Mouse (Mus musculus) CH12.LX (cell line): ENCODE measurements around the gene Rxfp4. TPM values are rescaled to one million over a fixed set of nuclear protein-coding genes. Genes with fewer than 3 reads are reported as not detected.

Experiments
- DNase-seq: peaks from one replicate; pipeline ENCODE4 v3.0.0-alpha.2; 2013; ENCODE audit errors: extremely low read depth
- H3K27ac ChIP-seq: 2 replicates; pipeline ENCODE4 v1.5.1; 2012; ENCODE audit warnings: low read depth, mild to moderate bottlenecking, control low read depth, moderate library complexity; ENCODE audit not compliant: insufficient read depth
- H3K27me3 ChIP-seq: replicated peaks from 2 replicates; pipeline ENCODE3; 2012; ENCODE audit warnings: inconsistent platforms
- H3K36me3 ChIP-seq, 2 experiments: replicated peaks in 1 of 2; 2 replicates each; pipeline versions ENCODE3 to v1.6.1; 2012; ENCODE audit warnings: inconsistent platforms in 1 of 2, low read length in 1 of 2, mild to moderate bottlenecking in 1 of 2, mixed read lengths in 1 of 2, moderate library complexity in 1 of 2; ENCODE audit not compliant: control insufficient read depth in 1 of 2, insufficient read depth in 1 of 2
- H3K4me1 ChIP-seq, 2 experiments: 2 replicates each; pipeline ENCODE4 v1.6.1; 2012; ENCODE audit warnings: inconsistent platforms in 1 of 2, moderate library complexity in 1 of 2; ENCODE audit not compliant: insufficient read depth in 2 of 2, control insufficient read depth in 1 of 2
- H3K4me2 ChIP-seq: 2 replicates; pipeline ENCODE4 v1.6.1; 2012; ENCODE audit warnings: low read depth, mild to moderate bottlenecking, control low read depth; ENCODE audit not compliant: poor library complexity, insufficient read depth, severe bottlenecking
- H3K4me3 ChIP-seq, 3 experiments: fragments of 150-350 bp in 1 of 3; sonication (generic) in 1 of 3; replicated peaks in 1 of 3; 2 replicates each; pipeline versions ENCODE3 to v1.5.1; 2011 to 2012; ENCODE audit warnings: low read depth in 2 of 3, low read length in 2 of 3, mild to moderate bottlenecking in 2 of 3, moderate library complexity in 2 of 3, control low read depth in 1 of 3, improper control_type of control experiment in 1 of 3, inconsistent platforms in 1 of 3, mixed read lengths in 1 of 3; ENCODE audit not compliant: poor library complexity in 1 of 3
- H3K79me2 ChIP-seq: replicated peaks from 2 replicates; pipeline ENCODE4 v1.6.1; 2012; ENCODE audit warnings: mild to moderate bottlenecking, moderate library complexity; ENCODE audit not compliant: control insufficient read depth, poor library complexity, insufficient read depth, severe bottlenecking; ENCODE audit errors: extremely low read depth
- H3K9ac ChIP-seq: 2 replicates; pipeline ENCODE4 v1.6.1; 2012; ENCODE audit warnings: low read depth, mild to moderate bottlenecking, control low read depth, moderate library complexity; ENCODE audit not compliant: insufficient read depth
- H3K9me3 ChIP-seq: replicated peaks from 2 replicates; pipeline ENCODE3; 2012; ENCODE audit warnings: low read length, inconsistent platforms, mixed read lengths
- CHD2 ChIP-seq: IDR thresholded peaks from 2 replicates; pipeline ENCODE4 v1.6.1; 2011; ENCODE audit warnings: low read length, improper control_type of control experiment
- CTCF ChIP-seq, 2 experiments: IDR thresholded peaks in 1 of 2; conservative IDR thresholded peaks in 1 of 2; 2 replicates each; pipeline ENCODE4 v1.5.1; 2011 to 2012; ENCODE audit warnings: low read depth in 2 of 2, low read length in 2 of 2, improper control_type of control experiment in 1 of 2, inconsistent platforms in 1 of 2, mild to moderate bottlenecking in 1 of 2, moderate library complexity in 1 of 2
- E2F4 ChIP-seq: IDR thresholded peaks from 2 replicates; pipeline ENCODE4 v1.6.1; 2011; ENCODE audit warnings: low read depth, low read length, improper control_type of control experiment; ENCODE audit not compliant: insufficient replicate concordance
- ELF1 ChIP-seq: IDR thresholded peaks from 2 replicates; pipeline ENCODE4 v1.6.1; 2014; ENCODE audit warnings: low read depth, mild to moderate bottlenecking, inconsistent platforms, low read length, improper control_type of control experiment
- ETS1 ChIP-seq: conservative IDR thresholded peaks from 2 replicates; pipeline ENCODE4 v1.6.1; 2012; ENCODE audit warnings: low read depth, mild to moderate bottlenecking, inconsistent platforms, low read length, improper control_type of control experiment, moderate library complexity
- GABPA ChIP-seq: IDR thresholded peaks from 2 replicates; pipeline ENCODE4 v1.6.1; 2012; ENCODE audit warnings: low read depth, low read length, improper control_type of control experiment, inconsistent platforms; ENCODE audit not compliant: insufficient replicate concordance
- HCFC1 ChIP-seq: IDR thresholded peaks from 2 replicates; pipeline ENCODE4 v1.6.1; 2012; ENCODE audit warnings: low read depth, mild to moderate bottlenecking, inconsistent platforms, low read length, improper control_type of control experiment
- JUN ChIP-seq: IDR thresholded peaks from 2 replicates; pipeline ENCODE4 v1.6.1; 2011; ENCODE audit warnings: low read depth, mild to moderate bottlenecking, low read length, improper control_type of control experiment, moderate library complexity; ENCODE audit not compliant: insufficient read depth
- JUND ChIP-seq: conservative IDR thresholded peaks from 2 replicates; pipeline ENCODE4 v1.6.1; 2011; ENCODE audit warnings: low read depth, low read length, improper control_type of control experiment
- KAT2A ChIP-seq: IDR thresholded peaks from 2 replicates; pipeline ENCODE4 v1.6.1; 2012; ENCODE audit warnings: low read length, improper control_type of control experiment, inconsistent platforms; ENCODE audit not compliant: insufficient replicate concordance
- MAFK ChIP-seq: IDR thresholded peaks from 2 replicates; pipeline ENCODE4 v1.6.1; 2011; ENCODE audit warnings: low read length, improper control_type of control experiment; ENCODE audit not compliant: insufficient replicate concordance
- MEF2A ChIP-seq: IDR thresholded peaks from 2 replicates; pipeline ENCODE4 v1.6.1; 2014; ENCODE audit warnings: low read depth, mild to moderate bottlenecking, inconsistent platforms, low read length, improper control_type of control experiment, borderline replicate concordance
- MXI1 ChIP-seq: IDR thresholded peaks from 2 replicates; pipeline ENCODE4 v1.6.1; 2011; ENCODE audit warnings: mild to moderate bottlenecking, low read depth, low read length, improper control_type of control experiment
- NRF1 ChIP-seq: IDR thresholded peaks from 2 replicates; pipeline ENCODE4 v1.6.1; 2014; ENCODE audit warnings: low read depth, mild to moderate bottlenecking, inconsistent platforms, low read length, improper control_type of control experiment, moderate library complexity
- POLR2A ChIP-seq: IDR thresholded peaks from 2 replicates; pipeline ENCODE4 v1.6.1; 2011; ENCODE audit warnings: low read depth, mild to moderate bottlenecking, improper control_type of control experiment, low read length
- POLR2AphosphoS2 ChIP-seq: IDR thresholded peaks from 2 replicates; pipeline ENCODE4 v1.6.1; 2011; ENCODE audit warnings: low read depth, low read length, improper control_type of control experiment
- RAD21 ChIP-seq: IDR thresholded peaks from 2 replicates; pipeline ENCODE4 v1.6.1; 2011; ENCODE audit warnings: low read depth, mild to moderate bottlenecking, low read length, improper control_type of control experiment, moderate library complexity
- RCOR1 ChIP-seq: conservative IDR thresholded peaks from 2 replicates; pipeline ENCODE4 v1.6.1; 2012; ENCODE audit warnings: low read depth, mild to moderate bottlenecking, inconsistent platforms, low read length, improper control_type of control experiment
- SIN3A ChIP-seq: IDR thresholded peaks from 2 replicates; pipeline ENCODE4 v1.6.1; 2012; ENCODE audit warnings: low read length, improper control_type of control experiment, inconsistent platforms
- SMC3 ChIP-seq: IDR thresholded peaks from 2 replicates; pipeline ENCODE4 v1.6.1; 2011; ENCODE audit warnings: low read depth, low read length, improper control_type of control experiment
- TBP ChIP-seq: conservative IDR thresholded peaks from 2 replicates; pipeline ENCODE4 v1.6.1; 2011; ENCODE audit warnings: low read depth, low read length, improper control_type of control experiment
- TCF12 ChIP-seq: IDR thresholded peaks from 2 replicates; pipeline ENCODE4 v1.6.1; 2014; ENCODE audit warnings: low read depth, mild to moderate bottlenecking, inconsistent platforms, low read length, improper control_type of control experiment
- UBTF ChIP-seq: IDR thresholded peaks from 2 replicates; pipeline ENCODE4 v1.6.1; 2012; ENCODE audit warnings: low read depth, mild to moderate bottlenecking, inconsistent platforms, low read length, improper control_type of control experiment, moderate library complexity
- USF2 ChIP-seq: conservative IDR thresholded peaks from 2 replicates; pipeline ENCODE4 v1.6.1; 2011; ENCODE audit warnings: low read depth, low read length, improper control_type of control experiment
- ZKSCAN1 ChIP-seq: IDR thresholded peaks from 2 replicates; pipeline ENCODE4 v1.6.1; 2012; ENCODE audit warnings: low read depth, inconsistent platforms, low read length, improper control_type of control experiment, borderline replicate concordance
- ZMIZ1 ChIP-seq: IDR thresholded peaks from 2 replicates; pipeline ENCODE4 v1.6.1; 2012; ENCODE audit warnings: low read depth, mild to moderate bottlenecking, inconsistent platforms, low read length, improper control_type of control experiment
- dilution Hi-C: fragments of 300-500 bp; cut with MboI; formaldehyde crosslinking; loops from 2 replicates; pipeline ENCODE4 v1.14.3; 2020; ENCODE audit warnings: low sequenced_read_pairs; ENCODE audit not compliant: extremely low pct_unique_long_range_greater_than_20kb, extremely low pct_ligation_motif_present
- in situ Hi-C: fragments of 300-500 bp; cut with MboI; formaldehyde crosslinking; loops from 3 replicates; pipeline ENCODE4 v1.14.3; 2019; ENCODE audit warnings: low sequenced_read_pairs, low pct_ligation_motif_present, low pct_unique_long_range_greater_than_20kb, mixed read lengths
- polyA plus RNA-seq: library from polyadenylated mRNA; unstranded; fragments of >175 nt; gene quantifications from 2 replicates; pipeline ENCODE4 v1.2.1, GENCODE M21; 2012; ENCODE audit warnings: low read depth; ENCODE audit not compliant: insufficient read length
- total RNA-seq, 2 experiments: library from RNA; depleted of rRNA; stranded (reverse); fragments of 300-350 nt in 1 of 2; fragments of >200 nt in 1 of 2; gene quantifications; 2 replicates each; pipeline ENCODE4 v1.2.3; 2012 to 2014

The Rxfp4 gene
- total and polyA plus RNA-seq, 3 experiments, result not detected

GRCm38 (mm10) chr3:88615117-88615516 is 37.8 kb downstream of the Rxfp4 start:
- H3K4me2 ChIP-seq, result no peak overlapping the region
- peaks cover 15 to 50% of the 10 kb centered on the region in 2 experiments for H3K4me1 ChIP-seq
- dilution Hi-C loops, result no loop called here
- H3K27me3 ChIP-seq, result peaks cover 8% of the 10 kb centered on the region
- no peak overlapping the region for H3K27ac ChIP-seq
- in situ Hi-C loops, result loop anchor here (25.0 kb wide), 1 partner anchor 122 kb away; no protein-coding TSS in a partner anchor
- H3K36me3 ChIP-seq, result no peaks in the 10 kb centered on the region
- no peaks in the 10 kb centered on the region for H3K9me3 ChIP-seq
- H3K4me3 ChIP-seq, result no peak overlapping the region
- TF ChIP-seq USF2 (no peak), KAT2A (no peak), JUND (no peak), HCFC1 (no peak), TCF12 (no peak), MEF2A (no peak), JUN (no peak), SIN3A (no peak), CHD2 (no peak), MXI1 (no peak), TBP (no peak), NRF1 (no peak), ZMIZ1 (no peak), POLR2A (no peak), ELF1 (no peak)
- TF ChIP-seq, all 38 proteins: peak for 0
- Histone ChIP-seq H3K9ac (no peak overlapping the region), H3K79me2 (no peaks in the 10 kb centered on the region)
- DNase-seq, result no peak

- Histone ChIP-seq H3K79me2 (no peaks in the 10 kb centered on the region), H3K27me3 (peaks cover 8% of the 10 kb centered on the region), H3K36me3 (no peaks in the 10 kb centered on the region), H3K4me3 (no peak overlapping the region), H3K4me1 (peaks cover 13 to 43% of the 10 kb centered on the region in 2 experiments), H3K9ac (no peak overlapping the region), H3K4me2 (no peak overlapping the region), H3K9me3 (no peaks in the 10 kb centered on the region), H3K27ac (no peak overlapping the region)
- dilution Hi-C loops (no loop called here), in situ Hi-C loops (loop anchor here (25.0 kb wide), 1 partner anchor 123 kb away; no protein-coding TSS in a partner anchor)
- no peak for TF ChIP-seq KAT2A
- no peak for TF ChIP-seq CHD2
- no peak for TF ChIP-seq ZKSCAN1
- no peak for TF ChIP-seq ELF1
- TF ChIP-seq UBTF, result no peak
- TF ChIP-seq NRF1, result no peak
- TF ChIP-seq MXI1, result no peak
- TF ChIP-seq POLR2AphosphoS2, result no peak
- no peak for TF ChIP-seq ZMIZ1
- no peak for TF ChIP-seq GABPA
- no peak for TF ChIP-seq RCOR1
- no peak for TF ChIP-seq ETS1
- TF ChIP-seq MAFK, result no peak
- TF ChIP-seq TCF12, result no peak
- TF ChIP-seq CTCF (conservative IDR thresholded peaks at IDR 0.05 in 1 of 2, IDR thresholded peaks at IDR 0.05 in 1 of 2; ENCODE audit: low read depth in 2 of 2, low read length in 2 of 2), result no peak
- TF ChIP-seq RAD21, result no peak
- no peak for TF ChIP-seq SMC3
- no peak for TF ChIP-seq E2F4
- DNase-seq, result no peak
These were observed 38.5 kb downstream of the Rxfp4 start for GRCm38 (mm10) chr3:88614418-88614817.
